Mouse (Mus musculus): ENCODE measurements around the gene Idnk. TPM values are rescaled to one million over a fixed set of nuclear protein-coding genes. Genes with fewer than 3 reads are reported as not detected.

Gene Idnk
- polyA plus RNA-seq, 1 experiment: 6.0 TPM

DNA sequence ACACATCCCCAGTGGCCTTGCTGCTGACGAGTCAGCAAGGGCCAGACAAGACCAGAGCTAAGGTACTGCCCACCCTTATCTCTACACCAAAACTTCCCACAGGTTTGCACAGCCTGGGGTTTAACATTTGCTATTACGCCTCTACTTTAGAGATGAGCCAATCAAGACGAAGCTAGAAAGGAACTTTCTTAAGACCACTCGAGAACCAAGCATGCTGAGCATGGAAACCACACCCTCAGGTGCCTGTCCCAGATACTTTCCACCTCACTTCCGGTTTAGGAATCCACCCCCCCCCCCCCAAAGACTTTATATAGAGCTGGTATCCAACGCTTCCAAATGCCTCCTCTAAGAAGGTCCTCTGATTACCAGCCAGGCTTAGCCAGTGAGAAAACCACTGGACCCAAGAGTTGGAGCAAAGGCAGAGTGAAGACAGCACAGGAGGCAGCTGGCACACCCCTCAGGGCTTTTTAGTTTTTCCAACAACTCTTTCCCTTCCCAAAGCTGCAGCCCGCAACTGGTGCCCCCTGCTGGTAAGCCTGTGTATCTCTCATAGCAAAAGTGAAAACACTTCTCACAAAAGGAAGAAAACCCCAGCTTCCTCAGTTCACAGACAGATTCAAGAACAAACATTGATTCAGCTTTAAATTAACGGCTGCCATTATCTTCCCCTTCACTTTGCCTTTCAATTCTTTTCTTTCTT is 40.0 kb upstream of the Idnk start:
- Histone ChIP-seq H3K36me3 (ENCODE audit: control insufficient read depth, insufficient read depth, low read length) (no peaks in the 10 kb centered on the region), H3K4me1 (ENCODE audit: control insufficient read depth, insufficient read depth, low read length) (peaks cover 12% of the 10 kb centered on the region), H3K27me3 (ENCODE audit: control insufficient read depth, insufficient read depth, low read length) (no peaks in the 10 kb centered on the region), H3K27ac (ENCODE audit: control insufficient read depth, insufficient read depth, low read depth, low read length) (no peak overlapping the region), H3K4me3 (ENCODE audit: control insufficient read depth, low read depth, low read length) (no peak overlapping the region)
- no peak for TF ChIP-seq POLR2A (IDR thresholded peaks at IDR 0.05; ENCODE audit: control insufficient read depth, low read depth, low read length)
- TF ChIP-seq CTCF (IDR thresholded peaks at IDR 0.05; ENCODE audit: control insufficient read depth, insufficient read depth, insufficient replicate concordance, low read depth, low read length): peak; percentile 49; the same call in 1 of the 2 replicates

GRCm38 (mm10) chr13:58122786-58123297 is 34.6 kb upstream of the Idnk start:
- Histone ChIP-seq H3K27ac (ENCODE audit: control insufficient read depth, insufficient read depth, low read depth, low read length) (no peak overlapping the region), H3K27me3 (ENCODE audit: control insufficient read depth, insufficient read depth, low read length) (no peaks in the 10 kb centered on the region), H3K4me1 (ENCODE audit: control insufficient read depth, insufficient read depth, low read length) (no peaks in the 10 kb centered on the region), H3K4me3 (ENCODE audit: control insufficient read depth, low read depth, low read length) (no peak overlapping the region), H3K36me3 (ENCODE audit: control insufficient read depth, insufficient read depth, low read length) (peaks cover 5% of the 10 kb centered on the region; the same call in 1 of the 2 replicates)
- TF ChIP-seq POLR2A (IDR thresholded peaks at IDR 0.05; ENCODE audit: control insufficient read depth, low read depth, low read length) (no peak), CTCF (IDR thresholded peaks at IDR 0.05; ENCODE audit: control insufficient read depth, insufficient read depth, insufficient replicate concordance, low read depth, low read length) (no peak)

DNA sequence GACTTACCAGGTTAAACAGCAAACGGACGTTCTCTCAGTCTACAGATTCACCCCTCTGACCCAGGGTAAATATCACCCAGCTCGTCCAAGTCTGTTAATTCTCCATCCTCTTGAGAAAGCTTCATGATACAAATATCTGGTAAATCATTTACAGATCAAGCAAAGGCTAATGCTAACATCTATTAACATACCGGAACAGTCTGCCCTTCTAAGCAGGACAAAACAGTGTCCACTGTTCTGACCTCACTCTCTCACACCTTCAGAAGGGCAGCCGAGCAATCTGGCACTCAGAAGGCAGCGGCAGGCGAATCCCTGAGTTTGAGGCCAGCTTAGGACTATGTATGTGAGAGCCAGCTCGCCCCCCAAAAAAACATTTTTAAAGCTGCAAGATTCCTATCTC is 34.1 kb upstream of the Idnk start:
- Histone ChIP-seq H3K27ac (ENCODE audit: control insufficient read depth, insufficient read depth, low read depth, low read length) (no peak overlapping the region), H3K27me3 (ENCODE audit: control insufficient read depth, insufficient read depth, low read length) (no peaks in the 10 kb centered on the region), H3K4me3 (ENCODE audit: control insufficient read depth, low read depth, low read length) (no peak overlapping the region), H3K36me3 (ENCODE audit: control insufficient read depth, insufficient read depth, low read length) (peaks cover 5% of the 10 kb centered on the region; the same call in 1 of the 2 replicates), H3K4me1 (ENCODE audit: control insufficient read depth, insufficient read depth, low read length) (no peaks in the 10 kb centered on the region)
- no peak for TF ChIP-seq CTCF (IDR thresholded peaks at IDR 0.05; ENCODE audit: control insufficient read depth, insufficient read depth, insufficient replicate concordance, low read depth, low read length)
- TF ChIP-seq POLR2A (IDR thresholded peaks at IDR 0.05; ENCODE audit: control insufficient read depth, low read depth, low read length): no peak

- H3K27ac ChIP-seq (ENCODE audit: control insufficient read depth, insufficient read depth, low read depth, low read length): no peak overlapping the region
- H3K4me1 ChIP-seq (ENCODE audit: control insufficient read depth, insufficient read depth, low read length): no peaks in the 10 kb centered on the region
- H3K27me3 ChIP-seq (ENCODE audit: control insufficient read depth, insufficient read depth, low read length): no peaks in the 10 kb centered on the region
- no peak overlapping the region for H3K4me3 ChIP-seq (ENCODE audit: control insufficient read depth, low read depth, low read length)
- no peak for TF ChIP-seq CTCF (IDR thresholded peaks at IDR 0.05; ENCODE audit: control insufficient read depth, insufficient read depth, insufficient replicate concordance, low read depth, low read length)
- peaks cover 5% of the 10 kb centered on the region; the same call in 1 of the 2 replicates for H3K36me3 ChIP-seq (ENCODE audit: control insufficient read depth, insufficient read depth, low read length)
Measured at GRCm38 (mm10) chr13:58124278-58124677, 33.2 kb upstream of the Idnk start.

DNA sequence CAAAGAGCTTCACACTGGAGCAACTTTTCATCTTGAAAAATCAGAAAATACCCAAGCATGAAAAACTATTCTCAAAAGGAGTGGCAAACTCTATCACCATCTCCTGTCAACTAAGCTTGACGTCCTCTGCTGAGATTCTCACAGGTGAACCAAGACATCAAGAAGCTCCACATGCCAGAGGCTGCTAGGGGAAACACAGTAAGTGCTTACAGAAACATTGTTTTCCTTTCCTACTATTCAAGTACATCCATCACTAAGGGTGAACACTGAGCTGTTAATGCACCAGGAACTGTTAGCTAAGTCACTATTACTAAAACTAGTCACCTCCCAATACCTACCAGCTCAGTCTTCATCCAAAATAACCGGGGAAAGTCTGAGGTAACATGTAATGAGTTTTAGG is 32.5 kb upstream of the Idnk start:
- Histone ChIP-seq H3K4me1 (ENCODE audit: control insufficient read depth, insufficient read depth, low read length) (no peaks in the 10 kb centered on the region; the same call in 1 of the 2 replicates), H3K4me3 (ENCODE audit: control insufficient read depth, low read depth, low read length) (no peak overlapping the region), H3K27ac (ENCODE audit: control insufficient read depth, insufficient read depth, low read depth, low read length) (no peak overlapping the region), H3K36me3 (ENCODE audit: control insufficient read depth, insufficient read depth, low read length) (peaks cover 5% of the 10 kb centered on the region; the same call in 1 of the 2 replicates), H3K27me3 (ENCODE audit: control insufficient read depth, insufficient read depth, low read length) (no peaks in the 10 kb centered on the region)
- TF ChIP-seq CTCF (IDR thresholded peaks at IDR 0.05; ENCODE audit: control insufficient read depth, insufficient read depth, insufficient replicate concordance, low read depth, low read length): no peak
- TF ChIP-seq POLR2A (IDR thresholded peaks at IDR 0.05; ENCODE audit: control insufficient read depth, low read depth, low read length): no peak

- TF ChIP-seq POLR2A (IDR thresholded peaks at IDR 0.05; ENCODE audit: control insufficient read depth, low read depth, low read length): no peak
- TF ChIP-seq CTCF (IDR thresholded peaks at IDR 0.05; ENCODE audit: control insufficient read depth, insufficient read depth, insufficient replicate concordance, low read depth, low read length): no peak
- Histone ChIP-seq H3K36me3 (ENCODE audit: control insufficient read depth, insufficient read depth, low read length) (peaks cover 5% of the 10 kb centered on the region; the same call in 1 of the 2 replicates), H3K27ac (ENCODE audit: control insufficient read depth, insufficient read depth, low read depth, low read length) (no peak overlapping the region), H3K27me3 (ENCODE audit: control insufficient read depth, insufficient read depth, low read length) (no peaks in the 10 kb centered on the region), H3K4me3 (ENCODE audit: control insufficient read depth, low read depth, low read length) (peak overlapping the region; percentile 74), H3K4me1 (ENCODE audit: control insufficient read depth, insufficient read depth, low read length) (peaks cover 3% of the 10 kb centered on the region)
Measured at GRCm38 (mm10) chr13:58126126-58126525, 31.3 kb upstream of the Idnk start.

- peak overlapping the region; percentile 95 for H3K4me3 ChIP-seq (ENCODE audit: control insufficient read depth, low read depth, low read length)
- peaks cover 3% of the 10 kb centered on the region for H3K4me1 ChIP-seq (ENCODE audit: control insufficient read depth, insufficient read depth, low read length)
- no peak for TF ChIP-seq POLR2A (IDR thresholded peaks at IDR 0.05; ENCODE audit: control insufficient read depth, low read depth, low read length)
- no peak for TF ChIP-seq CTCF (IDR thresholded peaks at IDR 0.05; ENCODE audit: control insufficient read depth, insufficient read depth, insufficient replicate concordance, low read depth, low read length)
Measured at GRCm38 (mm10) chr13:58126862-58127765, 30.3 kb upstream of the Idnk start.

More at GRCm38 (mm10) chr13:58126862-58127765, 30.3 kb upstream of the Idnk start:
- H3K27me3 ChIP-seq (ENCODE audit: control insufficient read depth, insufficient read depth, low read length): no peaks in the 10 kb centered on the region
- H3K27ac ChIP-seq (ENCODE audit: control insufficient read depth, insufficient read depth, low read depth, low read length): peak overlapping the region; percentile 100
- peaks cover 5% of the 10 kb centered on the region; the same call in 1 of the 2 replicates for H3K36me3 ChIP-seq (ENCODE audit: control insufficient read depth, insufficient read depth, low read length)

Data from testis, adult 2 months (tissue).